Mouse (Mus musculus) lung, postnatal 0 days (tissue): ENCODE measurements around the gene Fam76a.

Experiments used
- CTCF ChIP-seq: IDR thresholded peaks from 2 replicates; pipeline ENCODE4 v1.5.1; 2016; ENCODE audit warnings: antibody characterized with exemption, mild to moderate bottlenecking
- EP300 ChIP-seq: IDR thresholded peaks from 2 replicates; pipeline ENCODE4 v1.6.1; 2016; ENCODE audit warnings: antibody characterized with exemption, mild to moderate bottlenecking, control low read depth

DNA sequence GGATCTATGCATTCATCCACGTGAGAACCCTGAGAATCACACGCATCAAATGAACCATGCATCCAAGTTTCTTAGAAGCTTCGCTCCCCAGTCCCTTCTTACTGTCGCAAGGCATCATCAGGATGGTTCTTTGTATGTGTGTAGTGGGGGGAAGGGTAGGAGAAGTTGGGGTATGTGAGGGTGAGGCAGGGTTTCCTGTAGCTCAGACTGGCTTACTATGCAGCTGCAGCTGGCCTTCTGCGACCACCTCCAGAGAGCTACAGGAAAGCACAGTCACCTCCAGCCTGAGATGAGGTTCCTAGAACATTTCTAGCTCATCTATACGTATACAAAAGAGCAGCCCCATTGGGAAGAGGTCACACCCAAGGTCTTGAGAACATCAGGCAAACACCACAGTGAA lies 10.2 kb downstream of the Fam76a start:
- TF ChIP-seq CTCF, result no peak
- no peak for TF ChIP-seq EP300
